Mouse (Mus musculus) kidney, adult 10 weeks (tissue): ENCODE measurements around the gene Gm20075. TPM values are rescaled to one million over a fixed set of nuclear protein-coding genes. Genes with fewer than 3 reads are reported as not detected.

Experiments used
- polyA plus RNA-seq: library from polyadenylated mRNA; stranded (reverse); fragments of 350-450 nt; fragmentation: Illumina TruSeq; extraction: RNeasy Lipid Tissue Mini Kit (QIAGEN cat#74804); gene quantifications from one replicate; pipeline ENCODE4 v1.2.3, GENCODE M21; 2014; ENCODE audit warnings: low read depth, low replicate concordance

Gm20075 gene
- 24.7 TPM for polyA plus RNA-seq

GRCm38 (mm10) chr13:96081276-96081675, at the start of gene Gm20075:
Gene Gm20075, minus strand, starts transcription at chr13:96081376.

GRCm38 (mm10) chr13:96081754-96082153, 578 bp upstream of the Gm20075 start, which contains the start of gene Gm17190:
Gene Gm17190, plus strand, starts transcription at chr13:96082054.

Other genes with a start within 250 kb of the Gm20075 start
- gene Iqgap2, start 189.5 kb downstream of the Gm20075 start, polyA plus RNA-seq = 71.7 TPM
- gene Gm17190, start 678 bp upstream of the Gm20075 start, polyA plus RNA-seq = not detected
- gene Sv2c, start 51.2 kb upstream of the Gm20075 start, polyA plus RNA-seq = not detected